Mouse (Mus musculus): ENCODE results near the gene Sirt6. TPM values are rescaled to one million over a fixed set of nuclear protein-coding genes. Genes with fewer than 3 reads are reported as not detected.

Gene Sirt6
- total RNA-seq, 2 experiments from 2014 or later, result 0.96 to 3.7 TPM

DNA sequence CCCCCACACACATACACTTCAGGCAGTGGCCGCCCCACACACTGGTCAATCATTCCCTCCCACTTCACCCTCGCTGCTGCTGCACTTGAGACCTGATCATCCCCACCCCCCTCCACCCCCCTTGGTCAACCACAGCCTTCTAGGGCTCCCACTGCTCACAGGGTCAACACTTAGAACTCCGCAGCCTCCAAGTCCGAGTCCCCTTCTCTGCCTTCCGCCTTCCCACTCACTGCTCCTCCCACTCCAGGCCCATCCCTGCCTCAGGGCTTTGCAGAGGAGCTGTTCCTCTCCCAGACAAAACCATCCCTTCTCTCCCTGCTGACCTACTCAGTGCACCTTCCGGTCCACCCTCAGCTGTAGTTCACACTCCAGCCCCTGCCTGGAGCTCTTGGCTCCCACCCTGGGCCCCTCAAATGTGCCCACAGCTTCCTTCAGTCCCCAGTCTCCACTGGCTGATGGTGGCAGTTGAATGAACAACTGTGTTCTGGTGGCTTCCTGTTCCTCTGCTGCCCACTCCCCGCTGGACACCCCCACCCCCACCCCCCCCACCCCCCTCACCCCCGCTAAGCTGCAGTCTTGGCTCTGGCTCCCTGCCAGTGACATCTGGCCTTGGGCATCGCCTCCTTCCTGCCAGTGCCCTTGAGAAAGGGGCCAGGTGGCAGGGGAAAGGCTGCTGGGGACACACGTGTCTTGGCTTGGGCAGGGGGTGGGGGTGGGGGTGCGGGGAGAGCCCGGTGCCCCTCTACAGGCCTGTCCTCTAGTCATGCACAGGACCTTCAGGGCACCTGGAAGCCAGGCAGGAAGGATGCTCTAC lies 30.3 kb downstream of the Sirt6 start:
- ATAC-seq (replicated peaks; ENCODE audit: low FRiP score, poor library complexity, severe bottlenecking), result no peak

DNA sequence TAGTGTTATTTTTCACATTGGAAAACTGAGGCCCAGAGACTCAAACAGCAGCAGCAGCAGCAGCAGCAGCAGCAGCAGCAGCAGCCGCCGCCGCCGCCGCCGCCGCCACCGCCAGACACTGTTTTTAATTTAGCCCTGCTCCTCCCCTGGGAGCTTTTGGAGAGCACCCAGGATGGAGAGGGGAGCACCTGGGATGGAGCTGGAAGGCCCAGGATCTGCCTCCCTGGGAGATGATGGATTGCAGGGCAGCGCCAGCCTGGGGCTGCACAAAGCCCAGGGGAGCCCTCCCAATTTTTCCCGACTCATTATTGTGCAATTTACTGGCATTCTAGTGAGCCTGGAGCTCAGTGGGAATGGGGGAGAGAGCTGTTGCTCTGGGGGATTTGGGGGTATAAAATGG lies 31.0 kb downstream of the Sirt6 start:
- ATAC-seq (replicated peaks; ENCODE audit: low FRiP score, poor library complexity, severe bottlenecking), result no peak

DNA sequence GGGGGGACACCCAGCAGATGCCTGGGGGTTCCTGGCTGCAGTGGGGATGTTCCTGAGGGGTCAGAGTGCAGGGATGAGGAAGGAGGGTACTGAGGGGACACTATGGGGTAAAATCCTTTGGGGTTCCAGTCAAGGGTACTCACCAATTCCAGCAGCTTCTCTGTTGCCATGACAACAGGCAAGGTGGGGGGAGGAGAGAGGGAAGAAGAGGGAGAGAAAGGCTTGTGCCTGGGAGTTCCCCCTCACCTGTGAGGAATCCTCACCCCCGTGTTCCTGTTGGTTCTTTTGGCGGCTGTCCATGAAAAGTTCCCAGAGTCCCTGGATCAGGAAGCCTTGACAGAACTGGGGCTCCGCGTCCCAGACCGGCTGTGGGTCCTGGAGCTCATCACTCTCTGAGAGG lies 32.0 kb downstream of the Sirt6 start:
- ATAC-seq (replicated peaks; ENCODE audit: low FRiP score, poor library complexity, severe bottlenecking), result no peak

DNA sequence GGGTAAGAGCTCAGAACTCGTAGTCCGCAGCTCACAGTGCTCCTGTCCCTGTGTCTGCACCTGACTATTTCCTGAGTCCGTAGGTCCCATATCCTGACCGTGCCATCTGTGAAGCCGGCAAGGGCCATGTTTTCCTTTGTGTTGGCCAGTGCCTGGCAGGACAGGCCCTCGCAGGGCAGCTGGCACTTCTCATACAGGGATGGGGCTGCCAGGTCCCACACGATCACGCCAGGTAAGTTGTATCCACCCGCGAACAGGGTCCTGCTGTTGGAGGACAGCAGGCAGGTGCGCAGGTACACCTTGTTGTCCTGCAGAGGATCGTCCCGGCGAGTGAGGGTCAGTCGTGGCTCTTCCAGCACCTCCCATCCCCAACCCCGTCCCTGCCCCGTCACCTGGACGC lies 33.7 kb downstream of the Sirt6 start:
- no peak for ATAC-seq (replicated peaks; ENCODE audit: low FRiP score, poor library complexity, severe bottlenecking)

DNA sequence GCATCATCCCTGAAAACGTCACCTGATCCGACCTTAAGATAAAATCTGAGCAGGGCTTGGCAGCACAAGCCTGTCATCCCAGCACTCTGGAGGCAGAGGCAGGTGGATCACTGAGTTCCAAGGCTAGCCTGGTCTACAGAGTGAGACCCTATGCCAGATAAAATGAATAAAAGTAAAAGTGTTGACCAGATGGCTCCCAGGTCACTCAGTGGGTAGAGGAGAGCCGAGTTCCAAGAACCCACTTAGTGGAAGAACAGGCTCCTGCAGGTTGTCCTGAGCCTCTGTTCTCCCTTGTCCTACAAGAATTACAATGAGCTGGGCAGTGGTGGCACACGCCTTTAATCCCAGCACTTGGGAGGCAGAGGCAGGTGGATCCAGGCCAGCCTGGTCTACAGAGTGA lies 34.4 kb downstream of the Sirt6 start:
- ATAC-seq (replicated peaks; ENCODE audit: low FRiP score, poor library complexity, severe bottlenecking), result no peak

DNA sequence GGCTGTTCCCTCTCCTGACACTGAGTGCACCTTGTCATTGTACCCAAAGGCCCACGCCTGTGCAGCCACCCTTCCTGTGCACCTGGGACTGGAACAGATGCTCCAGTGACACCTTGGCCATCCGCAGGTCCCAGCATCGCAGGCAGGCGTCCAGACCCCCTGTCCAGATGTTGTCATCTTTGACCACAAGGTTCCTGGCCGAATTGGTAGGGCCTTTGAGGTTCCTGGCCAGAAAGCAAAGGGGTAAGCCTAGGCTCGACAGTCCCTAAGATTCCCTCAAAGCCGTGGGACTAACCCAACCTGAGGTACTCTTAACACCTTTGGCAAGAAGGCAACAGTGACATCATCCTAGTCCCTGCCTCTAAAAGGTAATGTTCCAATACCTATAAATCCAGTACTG lies 35.0 kb downstream of the Sirt6 start:
- no peak for ATAC-seq (replicated peaks; ENCODE audit: low FRiP score, poor library complexity, severe bottlenecking)

DNA sequence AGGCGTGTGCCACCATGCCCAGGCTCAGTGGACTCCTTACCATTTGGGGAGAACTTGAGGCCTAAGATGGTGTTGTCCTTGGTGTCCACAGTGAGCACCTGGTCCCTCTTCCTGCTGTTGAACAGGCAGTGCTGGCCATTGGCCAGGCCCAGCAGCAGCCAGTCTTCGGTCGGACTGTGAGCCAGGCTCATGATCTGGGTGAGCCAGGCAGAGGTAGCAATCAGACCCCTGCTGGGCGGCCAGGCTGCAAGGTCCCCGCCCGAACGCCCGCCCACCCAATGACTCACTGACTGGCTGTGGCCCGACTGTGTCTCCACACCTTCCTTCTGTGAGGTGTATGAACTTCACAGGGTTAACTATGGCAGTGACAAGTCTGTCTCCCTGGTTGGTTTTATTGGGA lies 35.8 kb downstream of the Sirt6 start:
- ATAC-seq (replicated peaks; ENCODE audit: low FRiP score, poor library complexity, severe bottlenecking), result no peak

DNA sequence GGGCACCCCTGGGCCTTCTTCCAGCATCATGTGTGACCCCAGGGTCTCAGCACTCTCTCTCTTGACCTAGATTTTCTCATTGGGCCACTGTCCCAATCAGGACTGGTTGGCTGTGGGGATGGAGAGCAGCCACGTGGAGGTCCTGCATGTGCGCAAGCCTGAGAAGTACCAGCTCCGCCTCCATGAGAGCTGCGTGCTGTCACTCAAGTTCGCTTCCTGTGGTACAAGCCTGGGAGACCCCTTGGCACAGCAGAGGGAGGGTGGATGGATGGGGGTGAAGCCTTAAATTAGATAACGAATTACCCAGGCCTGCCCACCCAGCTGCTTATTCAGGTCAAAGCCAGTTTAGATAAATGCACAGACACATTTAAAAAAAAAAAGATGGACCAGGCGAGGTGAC lies 38.9 kb downstream of the Sirt6 start:
- no peak for ATAC-seq (replicated peaks; ENCODE audit: low FRiP score, poor library complexity, severe bottlenecking)

DNA sequence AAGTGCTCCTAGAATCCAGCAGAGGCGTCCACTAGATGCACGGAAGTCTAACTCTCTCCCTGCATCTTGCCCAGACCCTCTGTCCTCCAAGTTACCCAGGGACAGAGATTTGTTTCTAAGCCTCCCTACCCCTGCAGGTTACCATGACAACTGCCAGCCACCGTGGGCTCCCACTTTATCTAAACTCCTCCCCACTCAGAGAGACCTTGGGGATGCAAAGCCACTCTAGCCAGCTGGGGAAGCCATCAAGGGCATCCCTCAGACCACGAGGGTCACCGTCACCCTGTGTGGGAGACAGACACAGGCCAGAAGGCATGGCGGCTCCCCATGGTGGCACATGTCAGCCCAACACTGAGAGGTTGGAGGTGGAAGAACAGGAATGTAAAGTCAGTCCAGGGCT lies 44.2 kb downstream of the Sirt6 start:
- no peak for ATAC-seq (replicated peaks; ENCODE audit: low FRiP score, poor library complexity, severe bottlenecking)

DNA sequence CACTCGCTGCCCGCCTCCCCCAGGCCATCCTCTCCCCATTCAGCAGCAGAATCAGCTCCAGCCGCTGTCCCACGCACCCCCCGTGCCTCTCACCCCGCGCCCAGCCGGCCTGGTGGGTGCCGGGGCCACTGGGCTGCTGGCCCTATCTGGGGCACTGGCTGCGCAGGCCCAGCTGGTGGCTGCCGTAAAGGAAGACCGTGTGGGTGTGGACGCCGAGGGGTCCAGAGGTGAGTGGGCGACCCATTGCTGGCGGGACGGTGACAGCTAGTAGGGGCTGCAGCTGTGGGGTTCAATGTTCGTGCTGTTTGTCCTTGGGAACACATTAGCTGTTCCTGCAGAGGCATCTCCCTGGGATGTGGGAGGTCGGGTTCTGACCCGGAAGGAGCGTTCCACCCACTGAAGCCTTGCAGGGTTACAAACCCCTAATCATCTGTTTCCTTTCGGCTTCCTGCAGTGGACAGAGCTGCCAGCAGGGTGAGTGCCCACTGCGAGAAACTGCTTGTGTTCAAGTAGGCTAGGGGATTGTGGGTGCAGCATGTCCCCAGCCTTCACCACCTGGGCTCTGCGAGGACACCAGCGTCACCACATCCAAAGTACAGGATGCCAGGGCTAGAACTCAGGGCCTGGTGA lies 47.0 kb downstream of the Sirt6 start:
- ATAC-seq (replicated peaks; ENCODE audit: low FRiP score, poor library complexity, severe bottlenecking), result no peak

DNA sequence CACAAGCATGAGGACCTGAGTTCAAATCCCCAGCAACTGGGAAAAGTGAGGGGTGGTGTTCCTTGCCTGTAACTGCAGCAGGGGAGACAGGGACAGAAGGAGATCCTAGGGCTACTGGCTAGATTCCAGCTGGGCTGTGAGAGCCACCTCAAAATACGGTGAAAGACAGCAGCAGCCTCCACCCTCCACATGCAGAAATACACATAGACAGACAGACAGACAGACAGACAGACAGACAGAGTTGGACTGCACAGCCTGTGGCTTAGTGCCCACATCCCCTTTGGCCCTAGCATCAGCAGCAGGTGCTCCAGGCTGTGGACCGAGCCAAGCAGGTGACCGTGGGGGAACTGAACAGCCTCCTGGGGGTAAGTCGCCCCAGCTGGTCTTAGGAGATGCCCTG lies 47.6 kb downstream of the Sirt6 start:
- ATAC-seq (replicated peaks; ENCODE audit: low FRiP score, poor library complexity, severe bottlenecking), result no peak

DNA sequence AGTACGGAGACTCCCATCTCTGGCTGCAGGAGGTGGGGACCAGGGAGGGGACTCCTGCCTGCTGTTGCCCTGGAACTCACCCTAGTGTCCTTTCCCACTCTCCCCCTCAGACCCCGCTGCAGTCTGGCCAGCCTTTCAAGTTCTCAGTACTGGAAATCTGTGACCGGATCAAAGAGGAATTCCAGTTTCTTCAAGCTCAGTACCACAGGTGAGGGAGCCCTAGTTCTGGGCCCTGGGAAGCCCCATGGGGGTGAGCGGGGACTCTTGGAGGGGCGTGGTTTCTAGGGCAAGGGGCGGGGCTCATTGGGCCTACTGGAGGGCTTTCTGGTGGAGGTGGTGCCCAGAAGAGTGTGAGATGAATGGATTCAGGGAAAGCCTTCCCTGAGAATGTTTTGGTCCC lies 51.9 kb downstream of the Sirt6 start:
- ATAC-seq (replicated peaks; ENCODE audit: low FRiP score, poor library complexity, severe bottlenecking), result no peak

DNA sequence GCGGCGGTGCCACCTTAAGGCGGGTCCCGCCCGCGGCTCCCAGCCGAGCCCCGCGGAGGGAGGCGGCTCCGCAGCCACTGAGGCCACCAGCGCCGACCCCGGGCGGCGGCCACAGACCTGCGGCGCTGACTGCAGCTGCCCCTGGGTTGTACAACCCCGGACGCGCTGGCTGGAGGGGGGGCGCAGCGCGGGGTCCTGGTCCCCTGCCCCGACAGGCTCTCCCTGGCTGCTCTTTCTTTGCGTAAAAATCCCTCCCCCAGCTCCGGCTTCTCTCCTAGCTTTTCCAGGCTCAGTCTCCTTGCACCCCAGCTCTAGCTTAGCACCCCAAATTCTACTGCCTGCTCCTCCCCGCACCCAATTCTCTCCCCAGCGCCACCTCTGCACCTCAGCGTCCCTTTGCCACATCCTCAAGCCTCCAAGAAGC lies 52.4 kb downstream of the Sirt6 start:
- ATAC-seq (replicated peaks; ENCODE audit: low FRiP score, poor library complexity, severe bottlenecking), result no peak

DNA sequence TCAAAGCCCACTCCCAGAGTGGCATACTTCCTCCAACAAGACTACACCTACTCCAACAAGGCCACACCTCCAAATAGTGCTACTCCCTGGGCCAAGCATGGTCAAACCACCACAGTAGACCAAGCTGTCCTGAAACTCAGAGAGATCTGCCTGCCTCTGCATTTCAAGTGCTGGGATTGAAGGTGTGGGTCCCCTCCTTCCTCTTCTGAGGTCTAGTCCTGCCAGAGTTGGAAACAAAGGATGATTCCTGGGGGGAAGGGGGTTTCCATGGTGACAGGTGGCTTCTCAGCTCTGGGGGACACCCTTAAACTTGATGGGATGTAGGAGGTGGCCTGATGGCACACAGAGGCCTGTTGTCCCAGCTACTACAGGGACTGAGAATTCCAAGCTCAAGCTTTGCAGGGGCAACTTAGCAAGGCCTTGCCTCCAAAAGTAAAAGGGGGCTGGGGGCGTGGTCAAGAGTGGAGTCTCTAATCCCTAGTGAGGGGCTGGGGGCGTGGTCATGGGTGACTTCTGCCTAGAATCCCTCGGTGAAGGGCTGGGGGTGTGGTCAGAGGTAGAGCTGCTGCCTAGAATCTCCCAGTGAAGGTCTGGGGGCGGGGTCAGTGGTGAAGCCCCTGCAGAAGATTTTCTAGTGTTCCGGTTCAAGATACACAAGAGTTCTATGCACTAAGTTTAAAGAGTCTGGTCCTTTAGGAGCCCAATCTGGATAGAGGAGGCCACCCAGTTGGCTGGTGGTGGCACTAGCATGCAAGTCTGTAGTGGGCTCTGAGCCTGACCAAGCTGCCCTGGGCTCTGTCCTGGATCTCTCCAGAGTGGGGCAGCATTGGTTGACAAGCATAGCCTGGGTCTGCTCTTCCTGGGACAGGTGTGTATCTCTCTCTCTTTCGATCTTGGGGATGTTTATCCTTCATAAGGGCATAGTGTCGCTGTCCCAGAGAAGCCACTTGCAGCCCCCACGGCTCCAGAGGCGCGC lies 53.2 kb downstream of the Sirt6 start, which contains the start of gene Tle2:
Tle2 (plus strand) TSS at position 481 of the 976 bp plus-strand sequence.
- ATAC-seq (replicated peaks; ENCODE audit: low FRiP score, poor library complexity, severe bottlenecking), result no peak

DNA sequence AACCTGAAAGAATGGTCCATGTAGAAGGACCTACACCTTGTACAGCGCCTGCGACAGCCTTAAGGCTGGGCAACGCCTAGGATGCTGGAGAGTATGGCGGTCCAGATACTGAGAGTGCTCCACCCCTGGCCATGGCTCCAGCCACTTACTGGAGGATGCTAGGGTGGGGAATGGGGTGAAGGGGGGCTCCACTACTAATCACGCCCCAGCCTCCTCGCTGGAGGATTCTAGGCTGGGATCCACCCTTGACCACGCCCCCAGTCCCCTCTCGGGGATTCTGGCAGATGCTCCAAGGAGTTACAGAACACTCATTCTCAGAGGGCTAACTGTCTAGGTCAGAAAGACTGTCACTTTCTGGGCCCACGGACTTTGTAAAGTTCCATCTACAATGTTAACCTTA lies 54.6 kb downstream of the Sirt6 start:
- no peak for ATAC-seq (replicated peaks; ENCODE audit: low FRiP score, poor library complexity, severe bottlenecking)

DNA sequence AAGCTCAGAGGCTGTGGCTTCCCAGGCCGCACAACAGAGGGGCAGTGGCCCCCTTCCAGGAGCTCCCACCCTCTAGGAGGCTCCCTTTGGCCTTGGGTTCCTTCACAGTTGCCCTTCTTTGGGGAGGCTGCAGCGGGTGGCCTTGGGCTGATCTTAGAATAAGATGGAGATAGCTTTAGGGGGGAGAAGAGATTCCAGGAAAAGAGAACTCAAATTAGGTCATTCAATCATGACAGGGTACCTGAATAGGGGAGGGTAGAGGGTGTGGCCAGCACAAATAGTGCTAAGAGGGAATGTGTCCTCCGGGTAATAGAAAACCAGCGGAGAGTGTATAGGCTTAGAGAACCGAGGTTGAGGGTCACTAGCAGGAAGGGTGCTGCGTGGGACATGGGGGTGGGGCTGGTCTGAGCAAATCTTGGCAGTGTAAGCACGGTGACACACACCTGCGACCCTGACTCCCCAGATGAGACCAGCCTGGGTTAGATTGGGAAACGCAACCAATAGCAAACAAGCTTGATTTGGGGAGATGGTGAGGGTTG lies 55.4 kb downstream of the Sirt6 start:
- ATAC-seq (replicated peaks; ENCODE audit: low FRiP score, poor library complexity, severe bottlenecking), result no peak
